Mouse (Mus musculus) retina, embryonic 14.5 days (tissue): ENCODE results near the gene Tha1.

Experiments used
- DNase-seq: peaks from one replicate; pipeline ENCODE4 v3.0.0-alpha.2; 2015; ENCODE audit warnings: low spot score

Gene Tha1

DNA sequence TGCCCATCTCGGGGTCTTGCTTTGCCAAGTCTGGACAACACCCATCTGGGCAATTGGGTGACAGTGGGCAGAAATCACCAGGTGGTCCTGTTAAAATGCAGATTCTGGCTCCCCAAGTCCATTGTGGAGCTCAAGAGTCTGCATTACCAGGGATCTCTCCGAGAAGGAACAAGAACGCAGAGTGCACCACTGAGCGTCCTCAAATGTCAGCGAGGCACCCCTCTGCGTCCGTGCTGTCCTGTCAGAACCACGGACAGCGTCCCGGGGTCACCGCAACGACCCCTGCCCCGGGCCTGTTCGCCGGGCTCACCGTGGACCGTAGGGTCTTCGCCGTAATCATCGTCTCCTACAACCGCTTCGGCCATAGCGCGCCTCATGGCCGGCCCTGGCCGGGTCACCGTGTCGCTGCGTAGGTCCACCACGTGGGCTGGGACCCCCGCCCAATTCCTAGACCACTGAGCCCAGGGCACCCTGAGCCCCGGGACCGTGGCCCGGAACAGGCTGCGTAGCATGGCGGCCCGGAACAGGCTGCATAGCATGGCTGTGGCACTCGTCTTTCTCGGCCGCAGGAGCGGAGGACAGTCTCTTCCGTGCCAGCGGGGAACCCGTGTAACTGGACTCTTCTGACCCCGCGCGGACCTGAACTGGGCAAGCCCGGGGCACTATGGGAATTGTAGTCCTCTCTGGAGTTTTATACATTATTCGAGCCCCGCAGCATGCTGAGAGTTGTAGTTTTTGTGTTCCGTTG is at the start of gene Tha1:
Gene Tha1 (minus strand): TSS at position 621 of the 748 bp plus-strand sequence.
- peak; percentile 85 for DNase-seq

DNA sequence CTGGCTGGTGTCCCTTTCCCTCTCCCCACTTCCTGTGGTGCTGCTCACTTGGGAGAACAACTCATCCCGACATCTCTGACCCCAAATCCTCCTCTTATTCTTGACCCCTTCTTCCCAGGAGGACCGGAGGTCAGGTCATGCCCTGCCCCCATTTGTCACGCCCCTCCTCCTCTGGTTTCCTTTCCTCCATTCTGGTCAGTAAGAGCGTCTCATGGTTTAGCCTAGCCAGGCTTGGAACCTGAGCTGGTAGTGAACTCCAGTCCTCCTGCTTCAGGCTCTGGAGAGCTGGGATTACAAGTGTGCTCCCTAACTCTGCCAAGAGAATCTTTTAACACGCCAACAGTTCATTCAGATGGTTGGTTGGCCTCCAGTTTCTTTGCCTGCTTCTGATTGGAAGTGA is 45.9 kb upstream of the Tha1 start:
- no peak for DNase-seq

DNA sequence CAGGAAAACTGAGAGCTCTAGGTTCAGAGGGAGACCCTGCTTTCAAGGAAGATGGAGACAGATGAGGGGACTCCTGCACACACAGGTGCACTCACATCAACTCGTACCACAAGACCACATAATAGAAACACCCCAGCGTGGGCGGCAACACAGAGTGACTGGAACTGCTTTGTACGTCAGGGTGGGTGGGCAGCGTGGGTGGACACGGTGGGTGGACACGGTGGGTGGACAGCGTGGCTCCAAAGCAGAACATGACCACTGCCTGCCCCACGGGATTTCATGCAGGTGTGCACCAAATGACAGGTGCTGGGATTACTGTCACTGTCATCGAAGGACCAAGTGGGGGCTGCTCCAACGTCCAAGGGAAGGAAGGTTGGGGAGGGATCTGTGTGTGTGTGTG is 45.3 kb upstream of the Tha1 start:
- no peak for DNase-seq

DNA sequence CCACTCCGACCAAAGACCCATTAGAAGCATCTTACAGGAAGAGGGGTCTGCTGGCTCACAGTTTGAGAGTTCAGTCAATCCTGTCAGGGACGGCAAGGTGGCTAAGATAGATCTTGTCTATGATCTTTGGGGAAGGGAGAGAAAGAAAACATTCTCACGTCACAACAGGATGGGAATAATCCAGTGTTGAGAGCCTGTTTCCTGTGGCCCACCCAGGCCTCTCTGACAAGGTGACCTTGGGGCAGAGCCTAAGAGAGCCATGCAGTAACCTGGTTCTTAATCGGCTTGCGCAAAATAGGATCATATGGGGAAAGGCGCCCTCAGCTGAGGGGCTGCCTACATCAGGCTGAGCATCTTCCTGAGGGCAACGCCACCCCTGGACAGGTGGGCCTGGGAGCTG is 42.6 kb upstream of the Tha1 start:
- no peak for DNase-seq

DNA sequence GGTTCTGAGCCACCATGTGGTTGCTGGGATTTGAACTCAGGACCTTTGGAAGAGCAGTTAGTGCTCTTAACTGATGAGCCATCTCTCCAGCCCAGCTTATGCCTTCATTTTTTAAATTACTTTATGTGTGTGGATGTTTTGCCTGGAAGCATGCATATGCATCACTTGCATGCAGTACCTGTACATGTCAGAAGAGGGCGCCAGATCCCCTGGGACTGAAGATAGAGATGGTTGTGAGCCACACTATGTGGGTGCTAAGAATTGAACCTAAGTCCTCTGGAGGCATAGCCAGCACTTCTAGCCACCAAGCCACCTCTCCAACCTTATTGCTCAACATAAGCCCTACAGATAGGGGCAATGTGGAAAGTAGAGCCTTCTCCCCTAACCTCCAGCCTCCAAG is 42.1 kb upstream of the Tha1 start:
- DNase-seq: no peak

DNA sequence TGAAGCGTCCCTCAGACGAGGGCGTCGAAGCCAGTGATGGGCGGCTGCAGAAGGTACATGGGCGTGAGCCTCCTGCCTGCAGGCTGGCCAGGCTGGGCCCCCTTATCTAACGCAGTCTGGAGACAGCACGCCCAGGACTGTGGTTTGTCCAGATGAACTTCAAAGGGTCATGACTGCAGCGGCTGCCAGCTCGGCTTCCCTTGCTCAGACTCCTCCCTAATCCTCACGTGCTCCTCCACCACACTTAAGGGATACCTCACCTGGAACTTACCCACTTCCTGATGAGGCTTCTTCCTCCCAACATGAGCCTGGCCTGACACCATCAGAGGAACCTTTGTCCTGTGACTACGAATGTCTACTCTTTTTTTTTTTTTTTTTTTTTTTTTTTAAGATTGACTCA is 41.2 kb upstream of the Tha1 start:
- no peak for DNase-seq

DNA sequence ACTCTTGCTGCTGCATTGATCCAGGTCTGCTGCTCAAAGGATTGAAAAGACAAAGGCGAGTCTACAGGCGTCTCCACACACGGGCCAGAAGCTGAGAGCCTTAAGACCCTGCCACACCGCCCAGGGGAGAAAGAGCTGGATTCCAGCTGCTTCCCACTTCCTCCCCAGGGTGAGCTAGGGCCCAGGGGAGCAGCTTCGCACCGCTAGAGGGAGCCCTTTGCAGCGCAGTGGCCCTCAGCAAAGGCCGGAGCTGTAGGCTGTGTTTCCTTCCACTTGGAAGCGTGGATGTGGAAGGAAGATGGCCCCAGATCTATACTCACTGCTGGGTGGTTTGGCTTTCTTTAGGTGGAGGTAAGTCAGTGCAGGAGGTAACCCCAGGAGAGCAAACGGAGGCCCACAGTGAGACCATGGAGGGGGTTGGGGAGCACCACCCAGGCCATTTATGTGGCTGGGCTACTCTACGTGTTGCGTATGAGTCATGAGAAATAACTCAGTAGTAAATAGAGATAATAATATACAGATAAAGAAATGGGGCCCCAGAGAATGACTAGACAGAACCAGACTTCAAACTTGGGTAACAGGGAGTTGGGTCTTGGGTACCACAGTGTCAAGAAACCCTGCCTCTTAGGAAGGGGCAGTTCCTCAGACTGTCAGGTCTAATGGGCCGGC is 39.5 kb upstream of the Tha1 start:
- peak; percentile 88 for DNase-seq

DNA sequence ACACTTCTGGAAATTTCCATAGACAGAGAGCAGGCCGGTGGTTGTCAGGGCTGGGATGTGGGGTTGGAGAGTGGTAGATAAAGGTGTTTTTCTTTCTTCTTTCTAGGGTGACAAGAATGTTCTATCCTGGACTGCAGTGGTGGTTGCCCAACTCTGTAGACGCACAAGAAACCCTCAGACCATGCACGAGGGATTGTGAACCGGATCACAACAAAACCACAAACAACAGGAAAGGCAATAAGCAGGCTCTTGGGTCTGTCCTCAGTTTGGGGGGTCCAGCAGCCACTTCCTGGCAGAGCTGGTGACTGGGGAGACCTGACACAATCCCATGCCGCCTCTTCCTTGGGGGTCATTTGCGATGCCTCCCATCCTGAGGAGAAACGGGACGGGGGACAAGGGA is 36.1 kb upstream of the Tha1 start:
- DNase-seq: no peak

DNA sequence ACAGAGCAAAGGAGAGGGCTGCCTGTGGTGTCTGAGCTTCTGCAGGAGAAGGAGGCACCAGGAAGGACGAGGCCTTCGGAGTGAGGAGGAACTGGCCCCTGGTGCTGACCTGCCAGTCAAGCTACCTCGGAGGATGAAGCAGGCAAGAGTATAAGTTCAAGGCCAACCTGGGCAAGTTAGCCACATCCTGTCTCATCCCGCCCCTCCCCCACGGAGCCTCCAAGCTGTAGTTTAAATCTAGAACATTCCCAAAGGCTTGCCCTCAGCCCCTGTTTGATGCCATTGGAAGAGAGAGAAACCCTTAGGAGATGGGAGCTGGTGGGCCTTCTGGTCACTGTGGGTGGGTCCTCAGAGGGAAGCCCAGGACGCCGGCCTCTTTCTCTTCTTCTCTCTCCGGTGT is 31.2 kb upstream of the Tha1 start:
- DNase-seq: no peak

DNA sequence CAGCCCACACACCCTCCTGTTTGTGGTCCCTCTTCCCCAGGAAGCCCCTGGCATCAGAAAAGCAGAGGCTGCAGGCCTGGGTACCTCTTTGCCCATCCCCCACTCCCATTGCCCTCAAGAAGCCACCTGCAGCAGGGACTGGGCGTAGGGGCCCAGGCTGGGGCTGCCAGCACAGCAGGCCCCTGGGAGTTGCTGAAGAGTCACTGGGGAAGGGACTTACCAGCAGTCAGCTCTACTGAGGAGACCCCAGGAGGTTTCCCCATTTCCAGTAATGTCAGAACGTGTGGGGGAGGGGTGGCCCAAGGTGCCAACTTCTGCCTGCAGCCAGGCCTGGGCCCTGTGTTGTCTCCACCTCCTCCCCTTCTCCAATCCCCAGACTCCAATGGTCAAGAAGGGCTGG is 29.0 kb upstream of the Tha1 start:
- DNase-seq: no peak

DNA sequence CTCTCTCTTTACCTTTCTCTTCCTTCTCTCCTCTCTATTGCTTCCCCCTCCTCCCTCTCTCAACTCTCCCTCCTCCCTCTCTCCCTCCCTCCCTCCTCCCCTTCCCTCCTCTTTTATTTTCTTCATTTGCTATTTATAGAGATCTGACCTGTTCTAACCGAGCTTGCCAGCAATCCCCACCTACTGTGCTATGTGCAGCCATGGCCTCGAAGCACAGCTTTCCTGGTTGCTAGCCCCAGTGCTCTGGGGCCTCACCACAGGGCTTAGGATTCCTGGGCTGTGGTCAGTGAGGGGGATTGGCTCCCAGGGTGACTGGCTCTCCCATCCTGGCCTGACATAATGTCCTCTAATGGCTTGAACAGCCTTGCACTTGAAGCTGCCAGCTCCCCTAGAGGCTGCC is 23.3 kb upstream of the Tha1 start:
- no peak for DNase-seq

DNA sequence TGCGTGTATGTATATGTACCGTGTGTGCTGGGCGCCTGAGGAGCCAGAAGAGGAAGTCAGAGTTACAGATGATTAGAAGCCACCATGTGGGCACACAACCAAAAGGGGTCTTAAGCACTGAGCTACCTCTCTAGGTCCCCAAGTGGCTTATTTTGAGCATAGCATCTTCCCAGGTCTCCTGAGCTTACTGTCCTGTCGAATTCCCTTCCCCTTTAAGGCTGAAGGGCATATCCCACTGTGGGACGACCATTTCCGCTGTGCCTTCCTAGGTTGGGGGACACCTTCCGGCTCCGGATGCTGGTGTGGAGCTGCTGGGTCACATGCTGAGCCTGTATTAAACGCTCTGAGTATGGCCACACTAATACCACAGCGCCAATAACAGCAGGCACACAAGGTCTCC is 21.4 kb upstream of the Tha1 start:
- DNase-seq: no peak

DNA sequence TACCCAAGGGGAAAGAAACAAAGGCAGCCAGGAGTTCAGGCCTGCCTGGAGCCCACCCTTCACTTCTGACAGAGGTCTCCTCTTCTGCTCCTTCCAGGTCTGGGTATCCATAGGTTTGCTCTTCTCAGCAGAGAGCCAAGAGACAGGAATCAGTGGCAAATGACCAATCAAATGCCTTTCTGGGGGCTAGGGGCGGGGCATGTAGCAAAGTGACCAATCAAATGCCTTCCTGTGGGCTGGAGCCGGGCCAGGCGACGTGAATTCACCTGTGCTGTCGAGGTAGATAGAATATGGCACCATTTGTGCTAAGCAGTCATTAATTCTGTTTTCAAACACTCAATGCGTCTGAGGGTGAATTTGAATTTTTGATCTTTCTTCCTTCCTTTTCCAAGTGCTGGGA is 18.9 kb upstream of the Tha1 start:
- peak; percentile 38 for DNase-seq

DNA sequence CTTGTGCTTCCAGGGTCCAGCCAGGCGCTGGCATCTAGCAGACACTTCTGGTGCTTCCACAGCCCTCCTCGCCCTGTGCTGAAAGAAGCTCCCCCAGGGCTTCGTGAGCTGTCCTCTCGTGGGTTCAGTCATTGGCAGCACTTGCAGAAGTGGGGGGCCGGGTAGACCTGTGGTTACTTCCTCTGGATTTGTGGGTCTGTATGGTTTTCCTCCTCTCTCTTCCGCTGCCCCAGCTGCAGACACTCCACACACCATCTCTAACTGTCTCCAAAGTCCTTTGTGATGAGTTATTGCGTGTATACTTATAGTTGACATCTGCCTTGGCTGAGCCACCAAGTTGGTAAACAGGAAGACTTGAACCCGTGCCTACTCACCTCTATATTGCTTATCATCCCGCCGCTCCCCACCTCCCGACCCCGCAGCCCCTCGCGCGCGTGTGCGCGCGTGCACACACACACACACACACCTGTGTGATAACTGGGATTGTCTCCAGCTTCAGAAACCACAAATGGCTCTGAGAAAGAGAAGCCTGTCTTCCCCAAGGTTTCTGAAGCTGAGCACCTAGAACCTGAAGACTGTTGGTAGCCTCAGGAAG is 18.4 kb upstream of the Tha1 start:
- no peak for DNase-seq

DNA sequence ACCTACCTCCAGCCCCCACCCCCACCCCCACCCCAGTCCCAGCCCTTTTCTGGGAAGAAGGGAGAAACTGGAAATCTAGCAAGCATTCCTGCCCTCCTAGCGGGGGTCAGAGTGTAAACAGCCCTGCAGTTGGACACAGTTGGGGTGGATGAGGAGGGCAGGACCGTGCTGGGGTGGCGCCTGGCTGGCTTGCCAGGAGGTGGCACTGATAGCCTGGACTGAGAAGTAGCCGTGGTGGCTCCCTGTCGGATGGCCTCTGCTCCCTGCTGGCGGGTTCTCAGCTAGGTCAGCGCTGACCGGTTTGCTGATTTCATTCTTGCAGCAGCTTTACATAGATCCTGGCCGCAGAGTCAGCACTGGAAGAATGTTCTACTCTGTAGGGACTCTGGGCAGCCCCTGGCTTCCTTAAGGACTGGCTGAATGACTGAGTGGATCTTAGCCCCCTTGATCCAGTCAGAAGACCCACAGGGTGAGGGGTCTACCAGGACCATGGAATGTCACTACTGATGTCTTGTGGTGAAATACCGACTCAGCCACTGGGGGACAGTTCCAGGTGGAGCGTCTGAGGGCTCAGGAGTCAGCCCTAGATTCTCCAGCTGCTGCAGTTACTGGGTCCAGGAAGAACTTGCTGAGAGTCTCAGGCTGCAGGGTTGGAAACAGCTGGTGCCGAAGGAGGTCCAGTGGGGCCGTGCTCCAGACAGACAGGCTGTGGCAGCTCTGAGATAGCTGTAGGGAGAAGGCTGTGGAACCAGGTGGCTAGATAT is 17.4 kb upstream of the Tha1 start:
- peak; percentile 59 for DNase-seq

DNA sequence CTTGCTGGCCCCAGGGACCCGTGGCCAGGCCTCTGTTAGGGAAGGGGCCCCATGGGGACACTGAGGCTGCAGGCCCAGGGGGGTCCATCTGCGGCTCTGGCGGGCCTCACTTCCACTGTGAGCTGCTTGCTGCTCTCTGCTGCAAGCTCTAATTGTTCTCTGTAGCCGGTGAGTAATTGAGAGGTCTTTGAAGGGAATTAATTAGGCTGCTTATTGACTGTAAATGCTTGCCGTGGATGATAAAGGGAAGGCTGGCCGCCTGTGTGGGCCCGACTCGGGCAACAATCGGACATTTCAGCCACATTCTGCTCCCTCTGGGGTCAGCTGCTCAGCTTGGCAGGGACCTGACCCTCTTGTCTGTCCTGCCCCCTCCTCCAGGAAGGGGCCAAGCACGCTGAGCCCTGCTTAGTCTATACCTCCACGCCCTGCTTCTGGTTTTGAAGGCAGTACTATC is 16.6 kb upstream of the Tha1 start:
- DNase-seq: peak; percentile 74

DNA sequence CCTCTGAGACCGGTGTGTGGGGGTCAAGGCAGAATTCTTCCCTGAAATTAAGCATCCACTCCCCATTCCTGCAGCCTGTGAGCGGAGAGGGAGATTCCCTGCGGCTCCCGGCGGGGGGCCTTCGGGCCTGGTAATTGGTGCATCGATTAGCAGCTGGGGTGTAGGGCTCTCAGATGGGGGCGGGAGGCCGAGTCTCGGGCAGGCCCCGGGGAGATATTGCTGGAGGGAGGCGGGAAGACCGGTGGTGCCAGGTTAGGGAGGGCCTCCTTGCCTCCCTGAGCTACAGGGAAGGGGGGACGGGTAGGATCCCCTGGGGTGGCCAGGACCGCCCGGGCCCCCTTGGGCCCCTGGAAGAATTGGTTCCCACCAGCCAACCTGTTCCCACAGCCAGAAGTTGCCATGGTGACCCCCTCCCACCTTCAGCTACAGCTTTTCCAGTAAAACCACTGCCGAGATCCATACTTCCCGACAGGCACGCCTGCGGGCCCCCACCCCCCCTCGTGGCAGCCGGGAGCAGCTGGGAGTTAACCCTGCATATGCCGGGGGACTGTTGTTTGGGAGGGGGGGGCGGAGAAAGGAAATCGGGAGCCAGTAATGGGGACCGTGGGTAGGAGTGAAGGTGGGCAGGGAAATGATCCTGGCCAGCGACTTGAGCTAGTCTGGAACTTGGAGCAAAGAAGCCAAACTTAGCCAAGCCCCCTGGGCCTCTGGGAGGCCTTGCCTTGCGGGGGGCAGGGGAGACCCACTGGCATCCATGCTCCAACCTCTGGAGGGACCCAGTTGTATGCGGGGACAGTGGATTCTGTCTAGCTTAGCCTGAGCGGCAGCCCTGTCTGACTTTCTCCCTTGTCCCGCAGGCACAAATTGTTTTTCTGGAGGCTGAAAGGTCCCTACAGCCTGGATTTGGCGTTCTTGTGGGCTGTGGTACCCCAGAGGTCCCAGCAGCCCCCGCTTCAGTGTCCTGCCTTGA is 15.9 kb upstream of the Tha1 start:
- peak; percentile 64 for DNase-seq

DNA sequence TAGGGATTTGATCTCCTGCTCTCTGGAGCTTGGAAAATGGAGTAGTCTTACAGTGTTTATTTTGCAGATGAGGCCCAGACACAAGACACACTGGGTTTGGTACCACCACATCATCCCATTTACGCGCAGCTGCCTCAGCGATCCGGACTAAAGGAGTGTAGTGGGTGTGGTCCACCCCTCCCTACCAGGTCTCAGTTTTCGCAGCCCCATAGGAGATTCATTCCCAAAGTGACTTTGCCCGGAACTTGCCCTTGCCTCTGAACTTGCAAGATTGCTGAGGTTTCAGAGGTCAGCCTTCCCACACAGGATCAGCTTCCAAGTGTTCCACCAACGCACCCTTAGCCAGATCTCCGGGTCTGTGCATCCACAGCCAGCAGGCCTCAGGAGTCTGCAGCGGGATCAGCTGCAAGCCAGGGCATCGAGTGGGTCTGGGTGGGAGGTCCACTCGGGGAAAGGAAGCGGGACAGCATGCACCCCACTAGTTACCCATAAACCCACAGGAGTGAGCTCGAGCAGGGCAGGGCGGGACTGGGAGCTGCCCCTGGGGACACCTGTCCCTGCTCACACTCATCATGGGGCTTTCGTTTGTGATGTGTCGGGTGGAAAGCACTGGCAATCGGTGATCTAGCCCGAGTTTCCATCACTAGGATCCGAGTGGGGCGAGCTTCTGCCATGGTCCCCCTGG is 15.0 kb upstream of the Tha1 start:
- DNase-seq: peak; percentile 21

DNA sequence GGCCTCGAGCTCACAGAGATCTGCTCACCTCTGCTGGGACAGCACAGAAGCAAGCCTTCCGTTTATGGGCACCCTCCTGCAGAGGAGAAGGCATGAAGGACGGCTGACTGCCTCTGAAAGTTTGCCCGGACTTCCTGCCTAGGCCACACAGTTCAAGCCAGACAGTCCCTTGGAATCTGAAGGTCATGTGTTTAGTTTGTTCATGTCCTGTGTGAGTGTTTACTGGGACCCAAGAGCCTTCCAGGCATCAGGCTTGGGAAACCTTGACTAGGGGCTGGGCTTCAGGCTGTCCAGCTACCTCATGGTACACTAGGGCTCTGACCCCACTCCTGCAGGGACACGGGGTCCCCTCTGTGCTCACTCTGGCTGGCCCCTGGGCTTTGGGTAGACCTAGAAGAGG is 12.7 kb upstream of the Tha1 start:
- DNase-seq: no peak

DNA sequence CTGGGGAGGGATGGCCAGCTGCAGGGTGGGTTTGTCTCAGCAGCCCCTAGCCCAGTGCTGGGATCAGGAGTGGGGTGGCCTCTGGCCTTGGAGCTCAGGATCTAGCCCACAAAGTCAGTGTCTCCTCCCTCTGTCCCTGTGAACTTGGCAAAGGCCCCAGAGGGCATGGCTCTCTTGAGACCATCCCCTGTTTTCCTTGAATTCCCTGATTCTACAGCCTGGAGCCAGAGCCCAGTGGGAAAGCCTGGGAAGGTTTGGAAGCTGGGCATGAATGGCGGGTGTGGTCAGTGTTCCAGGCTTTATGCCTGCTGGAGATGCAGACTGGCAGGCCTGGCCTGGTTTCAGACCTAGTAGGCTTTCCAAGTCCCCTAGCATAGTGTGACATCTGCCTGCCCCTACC is 8.9 kb upstream of the Tha1 start:
- DNase-seq: no peak

DNA sequence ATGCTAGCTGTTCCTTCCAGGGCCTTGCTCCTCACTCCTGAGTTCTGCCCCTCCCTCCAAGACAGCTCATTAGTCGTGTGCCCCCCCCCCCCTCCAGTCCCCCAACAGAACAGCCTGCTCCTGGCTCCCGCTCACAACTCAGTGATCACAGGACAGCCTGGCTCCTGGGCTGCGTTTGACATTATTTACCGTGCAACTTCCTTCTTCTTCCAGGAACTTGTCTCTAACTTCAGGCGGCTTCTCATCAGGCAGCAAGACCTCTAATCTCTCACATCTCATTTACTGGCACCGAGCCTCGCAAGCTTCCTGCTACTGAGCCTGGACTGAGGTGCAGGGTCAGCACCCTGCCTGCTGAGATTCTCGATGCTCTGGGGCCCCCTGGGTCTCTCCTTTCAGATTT is 8.5 kb upstream of the Tha1 start:
- peak; percentile 11 for DNase-seq
